Mouse (Mus musculus): ENCODE data around the gene Kynu.

The Kynu gene

GRCm38 (mm10) chr2:43636498-43636897, 81.4 kb downstream of the Kynu start:
- no peak for DNase-seq (ENCODE audit: inconsistent age in 2 of 2, low spot score in 1 of 2)

- no peak for DNase-seq (ENCODE audit: inconsistent age in 2 of 2, low spot score in 1 of 2)
Measured at GRCm38 (mm10) chr2:43646962-43647361, 91.8 kb downstream of the Kynu start.

- no peak for DNase-seq (ENCODE audit: inconsistent age in 2 of 2, low spot score in 1 of 2)
Measured at GRCm38 (mm10) chr2:43669588-43669987, 114.5 kb downstream of the Kynu start.

GRCm38 (mm10) chr2:43673619-43674018, 118.5 kb downstream of the Kynu start:
- peak; percentile 42 to 85 for DNase-seq (ENCODE audit: inconsistent age in 2 of 2, low spot score in 1 of 2)

GRCm38 (mm10) chr2:43674098-43674497, 119.0 kb downstream of the Kynu start:
- DNase-seq (ENCODE audit: inconsistent age in 2 of 2, low spot score in 1 of 2): no peak

GRCm38 (mm10) chr2:43675277-43675676, 120.1 kb downstream of the Kynu start:
- no peak for DNase-seq (ENCODE audit: inconsistent age in 2 of 2, low spot score in 1 of 2)

- no peak for DNase-seq (ENCODE audit: inconsistent age in 2 of 2, low spot score in 1 of 2)
Measured at GRCm38 (mm10) chr2:43690402-43690801, 135.3 kb downstream of the Kynu start.

GRCm38 (mm10) chr2:43691290-43691689, 136.2 kb downstream of the Kynu start:
- DNase-seq (ENCODE audit: inconsistent age in 2 of 2, low spot score in 1 of 2): no peak

- DNase-seq (ENCODE audit: inconsistent age in 2 of 2, low spot score in 1 of 2): no peak
Measured at GRCm38 (mm10) chr2:43695635-43696034, 140.5 kb downstream of the Kynu start.

GRCm38 (mm10) chr2:43712611-43713138, 157.5 kb downstream of the Kynu start:
- no peak for DNase-seq (ENCODE audit: inconsistent age in 2 of 2, low spot score in 1 of 2)

- DNase-seq (ENCODE audit: inconsistent age in 2 of 2, low spot score in 1 of 2): peak; percentile 49 to 87
Measured at GRCm38 (mm10) chr2:43722446-43723103, 167.4 kb downstream of the Kynu start.

GRCm38 (mm10) chr2:43723104-43723541, 168.0 kb downstream of the Kynu start:
- no peak for DNase-seq (ENCODE audit: inconsistent age in 2 of 2, low spot score in 1 of 2)

- no peak for DNase-seq (ENCODE audit: inconsistent age in 2 of 2, low spot score in 1 of 2)
Measured at GRCm38 (mm10) chr2:43727181-43727580, 172.1 kb downstream of the Kynu start.

GRCm38 (mm10) chr2:43727693-43728092, 172.6 kb downstream of the Kynu start:
- DNase-seq (ENCODE audit: inconsistent age in 2 of 2, low spot score in 1 of 2): no peak

- DNase-seq (ENCODE audit: inconsistent age in 2 of 2, low spot score in 1 of 2): no peak
Measured at GRCm38 (mm10) chr2:43728831-43729230, 173.7 kb downstream of the Kynu start.
